Mouse (Mus musculus) stomach, postnatal 0 days (tissue): ENCODE results near the gene Tgfbi. TPM values are rescaled to one million over a fixed set of nuclear protein-coding genes. Genes with fewer than 3 reads are reported as not detected.

Experiments
- ATAC-seq: fragments of 200-750 bp; cut with Nextera tagmentation; 2 replicates; pipeline ENCODE4 v1.8.0; 2017; ENCODE audit not compliant: low FRiP score, low TSS enrichment
- DNase-seq: peaks from one replicate; pipeline ENCODE4 v3.0.0-alpha.2; 2016; ENCODE audit warnings: low spot score
- H3K27ac ChIP-seq: fragments of 300-500 bp; sonication (generic); replicated peaks from 2 replicates; pipeline ENCODE4 v1.5.1; 2014; ENCODE audit warnings: mild to moderate bottlenecking, control low read depth
- H3K27me3 ChIP-seq: fragments of 300-500 bp; sonication (generic); 2 replicates; pipeline ENCODE4 v1.6.1; 2014; ENCODE audit warnings: low read length; ENCODE audit not compliant: control insufficient read depth, insufficient read depth
- H3K36me3 ChIP-seq: fragments of 300-500 bp; sonication (generic); 2 replicates; pipeline ENCODE4 v1.6.1; 2014; ENCODE audit warnings: low read length, mixed read lengths; ENCODE audit not compliant: control insufficient read depth, insufficient read depth
- H3K4me1 ChIP-seq: fragments of 300-500 bp; sonication (generic); replicated peaks from 2 replicates; pipeline ENCODE4 v1.6.1; 2014; ENCODE audit warnings: antibody characterized with exemption; ENCODE audit not compliant: control insufficient read depth, insufficient read depth
- H3K4me2 ChIP-seq: fragments of 300-500 bp; sonication (generic); replicated peaks from 2 replicates; pipeline ENCODE4 v1.6.1; 2014; ENCODE audit warnings: low read depth, mild to moderate bottlenecking, control low read depth, moderate library complexity
- H3K4me3 ChIP-seq: fragments of 300-500 bp; sonication (generic); 2 replicates; pipeline ENCODE4 v1.5.1; 2014; ENCODE audit warnings: low read depth, low read length, control low read depth
- H3K9ac ChIP-seq: fragments of 300-500 bp; sonication (generic); 2 replicates; pipeline ENCODE4 v1.6.1; 2014; ENCODE audit warnings: mild to moderate bottlenecking, low read length, control low read depth, mixed read lengths
- H3K9me3 ChIP-seq: fragments of 300-500 bp; sonication (generic); 2 replicates; pipeline ENCODE4 v1.6.1; 2016; ENCODE audit warnings: low read length; ENCODE audit not compliant: control insufficient read depth
- CTCF ChIP-seq: IDR thresholded peaks from 2 replicates; pipeline ENCODE4 v1.5.1; 2016; ENCODE audit warnings: antibody characterized with exemption, low read depth, mild to moderate bottlenecking, moderate library complexity
- EP300 ChIP-seq: optimal IDR thresholded peaks from 2 replicates; pipeline ENCODE3; 2016; ENCODE audit warnings: antibody characterized with exemption
- WGBS: fragments of 180-500 bp; shearing (Covaris S2); extraction: QIAGEN DNeasy Blood & Tissue Kit; methylation state at CpG from one replicate; pipeline ENCODE4 v1.1.7; 2014; 5-methylcytosine and 5-hydroxymethylcytosine counted together
- polyA plus RNA-seq: library from polyadenylated mRNA; unstranded; fragments of >200 nt; fragmentation: Nextera tagmentation; extraction: Ambion mirVana; gene quantifications from 2 replicates; pipeline ENCODE4 v1.2.1, GENCODE M21; 2015

The Tgfbi gene
- polyA plus RNA-seq, 1 experiment from 2014 or later: 149 TPM

DNA sequence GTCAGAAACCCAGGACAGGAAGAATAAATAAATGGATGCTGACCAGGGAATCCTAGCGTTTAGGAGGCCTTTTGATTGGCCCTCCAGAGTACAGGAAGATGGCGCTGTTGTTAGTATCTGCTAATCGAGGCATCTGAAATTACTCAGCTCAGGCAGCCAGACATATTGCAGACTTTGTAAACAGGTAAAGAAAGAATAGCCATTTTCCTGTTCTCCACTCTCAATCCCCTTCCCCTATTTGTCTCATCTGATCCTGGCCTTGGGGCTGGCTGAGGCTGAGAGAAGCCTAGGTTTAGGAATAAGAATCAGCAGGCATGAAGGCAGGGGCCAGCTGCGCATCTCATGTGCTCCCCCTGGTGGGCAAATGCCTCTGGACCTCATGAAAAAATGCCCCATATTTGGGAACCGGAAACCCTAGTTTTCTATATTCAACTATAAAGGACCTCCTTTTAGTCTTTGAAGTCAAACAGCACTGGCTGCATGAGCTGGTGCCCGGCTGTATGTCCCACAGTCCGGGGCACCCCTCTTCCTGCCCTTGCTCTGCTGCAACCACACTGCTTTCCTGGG is 48.7 kb downstream of the Tgfbi start:
- TF ChIP-seq EP300 (no peak), CTCF (peak; percentile 90)
- DNase-seq: peak; percentile 79
- Histone ChIP-seq H3K9ac (no peak overlapping the region), H3K4me2 (no peak overlapping the region), H3K9me3 (no peaks in the 10 kb centered on the region), H3K36me3 (no peaks in the 10 kb centered on the region), H3K27ac (no peak overlapping the region), H3K27me3 (no peaks in the 10 kb centered on the region), H3K4me1 (peaks cover 2% of the 10 kb centered on the region; the same call in 1 of the 2 replicates), H3K4me3 (no peak overlapping the region)
- 29% methylated on average over 7 of the region's 7 CpGs for WGBS
- ATAC-seq: no peak

DNA sequence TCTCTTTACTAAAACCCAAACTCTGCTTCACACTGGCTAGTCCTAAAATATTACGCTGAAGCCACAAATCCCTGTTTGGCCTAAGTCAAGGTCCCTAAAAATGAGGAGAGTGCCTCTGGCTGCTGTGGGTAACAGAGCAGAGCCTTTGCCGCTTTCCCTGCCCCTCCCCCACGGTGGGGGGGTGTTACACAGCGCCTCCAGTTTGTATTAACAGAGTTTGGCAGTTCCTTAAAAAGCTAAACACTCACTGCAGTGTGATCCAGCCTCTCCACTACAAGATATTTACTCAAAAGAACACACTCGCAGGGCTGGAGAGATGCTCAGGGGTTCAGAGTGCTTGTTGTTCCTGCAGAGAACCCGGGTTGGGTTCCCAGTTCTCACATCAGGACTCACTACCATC is 49.6 kb downstream of the Tgfbi start:
- DNase-seq (no peak), ATAC-seq (peak; percentile 19; the same call in 1 of the 2 replicates)
- Histone ChIP-seq H3K9me3 (no peaks in the 10 kb centered on the region), H3K9ac (no peak overlapping the region), H3K4me3 (no peak overlapping the region), H3K27ac (peak overlapping the region; percentile 30; the same call in 1 of the 2 replicates), H3K36me3 (no peaks in the 10 kb centered on the region), H3K4me1 (peaks cover 2% of the 10 kb centered on the region; the same call in 1 of the 2 replicates), H3K27me3 (no peaks in the 10 kb centered on the region), H3K4me2 (no peak overlapping the region)
- 37% methylated on average over 6 of the region's 6 CpGs for WGBS
- TF ChIP-seq CTCF: peak; percentile 25
- no peak for TF ChIP-seq EP300

DNA sequence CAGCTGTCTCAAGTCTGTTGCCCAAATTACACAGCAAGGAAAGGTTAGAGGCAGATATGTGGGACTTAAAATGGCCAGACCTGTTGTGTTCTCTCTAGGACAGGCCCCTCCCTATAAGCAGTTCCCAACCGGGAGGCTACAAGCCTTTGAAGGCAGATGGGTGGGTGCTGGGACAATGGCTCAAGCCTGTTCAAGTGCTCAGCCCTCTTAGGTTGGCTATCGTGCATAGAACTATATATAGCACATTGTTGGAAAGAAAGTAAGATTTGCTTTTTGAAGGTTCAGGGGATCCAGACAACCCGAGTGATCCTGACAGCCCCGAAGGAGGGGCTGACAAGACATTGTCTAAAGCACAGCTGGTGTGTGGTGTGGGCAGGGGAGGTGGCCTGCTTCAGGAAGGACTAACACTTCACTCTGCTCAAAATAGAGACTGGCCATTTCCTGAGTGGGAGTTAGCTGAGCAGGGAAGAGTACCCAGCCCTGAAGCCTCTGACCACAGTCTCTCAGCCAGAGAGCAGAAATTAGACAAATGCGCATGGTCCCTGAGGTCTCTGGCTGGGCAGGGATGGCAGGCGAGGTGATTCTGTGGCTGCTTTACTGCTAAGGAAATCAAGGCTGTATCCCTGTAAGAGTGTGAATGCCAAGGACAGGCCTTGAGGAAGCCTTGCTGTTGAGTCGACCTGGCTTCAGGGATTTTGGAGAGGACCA is 52.7 kb downstream of the Tgfbi start:
- H3K27ac ChIP-seq: 0 out of 2 replicates have a peak overlapping the region, but pooled peaks have one; percentile 35
- H3K9ac ChIP-seq: no peak overlapping the region
- DNase-seq (no peak), ATAC-seq (no peak)
- H3K4me1 ChIP-seq: peaks cover 2% of the 10 kb centered on the region; the same call in 1 of the 2 replicates
- H3K27me3 ChIP-seq: no peaks in the 10 kb centered on the region
- no peaks in the 10 kb centered on the region for H3K36me3 ChIP-seq
- no peak overlapping the region for H3K4me3 ChIP-seq
- H3K4me2 ChIP-seq: no peak overlapping the region
- no peaks in the 10 kb centered on the region for H3K9me3 ChIP-seq
- TF ChIP-seq EP300 (no peak), CTCF (no peak)
- WGBS: 48% methylated on average over 7 of the region's 7 CpGs

GRCm38 (mm10) chr13:56664256-56665170 is 55.2 kb downstream of the Tgfbi start:
- Histone ChIP-seq H3K4me1 (no peaks in the 10 kb centered on the region), H3K9ac (no peak overlapping the region), H3K4me2 (no peak overlapping the region), H3K27ac (no peak overlapping the region), H3K9me3 (no peaks in the 10 kb centered on the region), H3K36me3 (no peaks in the 10 kb centered on the region), H3K4me3 (no peak overlapping the region), H3K27me3 (no peaks in the 10 kb centered on the region)
- TF ChIP-seq EP300: no peak
- TF ChIP-seq CTCF: no peak
- WGBS: 68% methylated on average over 17 of the region's 17 CpGs
- ATAC-seq: no peak
- DNase-seq: no peak

- H3K27ac ChIP-seq: no peak overlapping the region
- no peak overlapping the region for H3K9ac ChIP-seq
- no peaks in the 10 kb centered on the region for H3K9me3 ChIP-seq
- TF ChIP-seq EP300 (no peak), CTCF (no peak)
- H3K36me3 ChIP-seq: no peaks in the 10 kb centered on the region
- H3K27me3 ChIP-seq: no peaks in the 10 kb centered on the region
- H3K4me1 ChIP-seq: no peaks in the 10 kb centered on the region
- H3K4me3 ChIP-seq: no peak overlapping the region
- no peak for DNase-seq
- ATAC-seq: 0 out of 2 replicates have a peak, but pooled peaks have one; percentile 32
- 38% methylated on average over 11 of the region's 11 CpGs for WGBS
- no peak overlapping the region for H3K4me2 ChIP-seq
These were observed 61.9 kb downstream of the Tgfbi start for GRCm38 (mm10) chr13:56671206-56671605.
